Mouse (Mus musculus): ENCODE measurements around the gene Sipa1l1.
"Not testable (repeated sequence)": the region's sequence is repeated elsewhere in the genome, so short reads cannot be mapped to it uniquely, and the experiment has no call there.

Sipa1l1 gene

GRCm38 (mm10) chr12:82479393-82479792, 310.3 kb downstream of the Sipa1l1 start:
- no peak for DNase-seq (ENCODE audit: low read depth)

DNA sequence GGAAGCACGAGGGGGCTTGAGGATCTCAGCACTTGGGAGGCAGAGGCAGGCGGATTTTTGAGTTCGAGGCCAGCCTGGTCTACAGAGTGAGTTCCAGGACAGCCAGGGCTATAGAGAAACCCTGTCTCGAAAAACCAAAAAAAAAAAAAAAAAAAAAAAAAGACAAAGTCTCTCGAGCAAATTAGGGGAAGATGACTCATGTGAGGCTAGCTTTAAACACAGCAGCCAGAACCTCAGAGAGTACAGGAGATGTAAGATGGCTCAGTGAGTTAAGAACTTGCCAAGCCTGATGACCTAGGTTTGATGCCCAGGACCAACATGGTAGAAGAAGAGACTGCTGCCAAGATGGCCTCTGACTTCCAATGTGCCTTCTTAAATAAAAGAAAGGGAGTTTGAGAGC, 311.3 kb downstream of the Sipa1l1 start:
- DNase-seq (ENCODE audit: low read depth) = peak; percentile 31

GRCm38 (mm10) chr12:82485466-82485865, 316.3 kb downstream of the Sipa1l1 start:
- no peak for DNase-seq (ENCODE audit: low read depth)

DNA sequence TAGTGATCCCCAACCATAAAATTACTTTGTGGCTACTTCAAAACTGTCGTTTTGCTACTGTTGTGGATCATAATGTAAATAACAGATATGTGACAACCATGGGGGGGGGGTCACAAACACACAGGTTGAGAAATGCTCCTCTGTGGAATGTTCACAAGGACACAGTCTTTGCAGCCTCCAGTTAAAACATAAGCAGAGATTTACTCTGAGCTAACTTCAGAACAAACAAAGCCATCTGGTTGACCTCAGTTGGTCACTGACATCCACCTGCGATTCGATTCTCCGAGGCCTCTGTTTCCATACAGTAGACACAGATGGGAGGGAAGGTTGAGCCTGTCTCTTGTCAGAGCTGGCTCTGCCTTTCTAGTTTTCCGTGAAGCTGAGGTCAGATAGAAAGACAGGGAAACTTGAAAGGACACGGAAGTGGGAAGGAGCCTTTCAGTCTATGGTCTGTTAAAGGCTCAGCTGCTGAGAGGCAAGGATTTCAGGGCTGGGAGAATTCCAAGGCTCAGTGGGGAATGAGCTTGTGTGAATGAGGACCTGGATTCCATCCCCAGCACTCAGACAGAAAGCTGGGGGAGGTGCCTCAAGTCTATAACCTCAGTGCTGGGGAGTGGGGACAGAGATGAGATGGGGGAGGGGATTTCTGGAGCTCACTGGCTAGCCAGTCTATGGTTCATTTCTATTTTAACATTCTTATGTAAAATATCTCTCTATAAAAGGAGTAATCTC, 317.9 kb downstream of the Sipa1l1 start:
- DNase-seq (ENCODE audit: low read depth) = no peak

GRCm38 (mm10) chr12:82489093-82489492, 320.0 kb downstream of the Sipa1l1 start:
- peak; percentile 57 for DNase-seq (ENCODE audit: low read depth)

GRCm38 (mm10) chr12:82489621-82490020, 320.5 kb downstream of the Sipa1l1 start:
- DNase-seq (ENCODE audit: low read depth) = no peak

GRCm38 (mm10) chr12:82492456-82492855, 323.3 kb downstream of the Sipa1l1 start:
- no peak for DNase-seq (ENCODE audit: low read depth)

DNA sequence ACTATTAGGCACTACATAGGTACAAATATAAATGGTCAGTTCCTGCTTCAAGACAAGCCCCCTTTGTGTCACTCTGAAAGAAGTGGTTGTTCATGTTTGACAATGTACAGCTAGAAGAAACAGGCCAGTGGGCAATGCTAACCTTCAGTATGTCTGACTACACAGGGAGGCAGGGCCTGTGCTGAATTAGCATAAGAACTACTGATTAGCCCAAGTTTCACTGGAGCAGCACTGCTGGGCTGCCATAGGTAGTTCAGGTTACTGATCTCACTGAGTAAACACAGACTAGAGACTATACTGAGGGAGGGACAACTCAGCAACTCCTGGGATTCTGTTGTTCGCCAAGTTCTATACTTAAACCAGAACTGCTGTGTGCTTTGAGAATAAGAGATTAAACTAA, 324.1 kb downstream of the Sipa1l1 start:
- not testable (repeated sequence) for DNase-seq (ENCODE audit: low read depth)

GRCm38 (mm10) chr12:82495936-82496335, 326.8 kb downstream of the Sipa1l1 start:
- no peak for DNase-seq (ENCODE audit: low read depth)

- DNase-seq (ENCODE audit: low read depth) = peak; percentile 25
Observed at GRCm38 (mm10) chr12:82497866-82498631, 328.9 kb downstream of the Sipa1l1 start.

- DNase-seq (ENCODE audit: low read depth) = no peak
Observed at GRCm38 (mm10) chr12:82498701-82499100, 329.6 kb downstream of the Sipa1l1 start.

- no peak for DNase-seq (ENCODE audit: low read depth)
Observed at GRCm38 (mm10) chr12:82499731-82500130, 330.6 kb downstream of the Sipa1l1 start.
